Mouse (Mus musculus) bone marrow macrophage, adult 2 months (primary cell): Measurements from ENCODE around the gene Lyz2.

Experiments used
- CTCF ChIP-seq: IDR thresholded peaks from 2 replicates; pipeline ENCODE4 v1.5.1; 2012; ENCODE audit warnings: low read depth, mild to moderate bottlenecking, low read length, moderate library complexity
- POLR2A ChIP-seq: IDR thresholded peaks from 2 replicates; pipeline ENCODE4 v1.6.1; 2012; ENCODE audit warnings: mild to moderate bottlenecking, low read depth, low read length, borderline replicate concordance

GRCm38 (mm10) chr10:117304371-117304770 lies 22.2 kb upstream of the Lyz2 start:
- TF ChIP-seq CTCF, result no peak
- no peak for TF ChIP-seq POLR2A
